Mouse (Mus musculus) frontal cortex, postnatal 10 days (tissue): Measurements from ENCODE around the gene Tstd1.

Source experiments
- DNase-seq, 2 experiments: peaks; one replicate each; pipeline ENCODE4 v3.0.0; 2022; ENCODE audit warnings: low spot score in 2 of 2, mixed read lengths in 1 of 2

Tstd1 gene

GRCm38 (mm10) chr1:171452923-171453322 lies 34.3 kb downstream of the Tstd1 start:
- no peak for DNase-seq

GRCm38 (mm10) chr1:171454926-171455325 lies 36.3 kb downstream of the Tstd1 start:
- DNase-seq: no peak

GRCm38 (mm10) chr1:171457568-171457967 lies 38.9 kb downstream of the Tstd1 start:
- DNase-seq: no peak

- no peak for DNase-seq
These were observed 41.1 kb downstream of the Tstd1 start for GRCm38 (mm10) chr1:171459791-171460190.

GRCm38 (mm10) chr1:171460551-171461503 lies 42.2 kb downstream of the Tstd1 start:
- no peak for DNase-seq

GRCm38 (mm10) chr1:171463133-171463532 lies 44.5 kb downstream of the Tstd1 start:
- no peak for DNase-seq

- no peak for DNase-seq
These were observed 47.2 kb downstream of the Tstd1 start for GRCm38 (mm10) chr1:171465749-171466412.

GRCm38 (mm10) chr1:171466565-171466964 lies 47.9 kb downstream of the Tstd1 start:
- DNase-seq: no peak

- no peak for DNase-seq
These were observed 51.0 kb downstream of the Tstd1 start for GRCm38 (mm10) chr1:171469678-171470077.
